Mouse (Mus musculus): ENCODE measurements around the gene Slc26a9.

- TF ChIP-seq CTCF (IDR thresholded peaks at IDR 0.05; ENCODE audit: extremely low read depth, insufficient read depth, low read length) (no peak), POLR2A (IDR thresholded peaks at IDR 0.05; ENCODE audit: extremely low read depth, insufficient read depth, low read length) (no peak)
Observed at GRCm38 (mm10) chr1:131702094-131702766, 41.6 kb upstream of the Slc26a9 start.

All from cortical plate, adult 2 months (tissue).